Mouse (Mus musculus) brain, embryonic 18.5 days (tissue): ENCODE results near the gene Nphs1.
A peak's percentile ranks its signal among the peaks of the same experiment; 100 is the strongest.

Source experiments
- DNase-seq: peaks from one replicate; pipeline ENCODE4 v3.0.0-alpha.2; 2012; ENCODE audit warnings: low read depth, low spot score

The Nphs1 gene

GRCm38 (mm10) chr7:30457629-30458330 is at the start of gene Nphs1, which contains the start of gene Kirrel2:
Nphs1 (plus strand) TSS chr7:30458315.
Kirrel2 (minus strand) TSS chr7:30457690.
- no peak for DNase-seq

DNA sequence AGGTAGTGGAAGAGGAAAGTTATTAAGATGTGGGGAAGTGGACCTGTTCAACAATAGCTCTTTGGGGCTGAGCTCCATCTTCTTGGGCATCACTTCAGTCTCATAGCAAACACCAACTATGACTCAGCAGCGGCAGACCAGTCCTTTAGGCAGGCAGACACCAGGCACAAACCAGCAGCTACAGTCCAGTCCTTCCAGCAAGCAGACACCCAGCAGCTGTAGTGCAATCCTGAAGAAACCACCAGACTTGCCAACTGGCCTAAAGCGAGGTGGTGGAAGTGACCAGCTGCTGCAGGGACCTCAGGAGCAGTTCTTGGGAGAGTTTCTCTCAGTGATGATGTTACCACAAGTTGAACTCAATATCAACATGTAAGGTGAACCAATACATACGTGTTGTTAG is 49.5 kb upstream of the Nphs1 start:
- DNase-seq: no peak

DNA sequence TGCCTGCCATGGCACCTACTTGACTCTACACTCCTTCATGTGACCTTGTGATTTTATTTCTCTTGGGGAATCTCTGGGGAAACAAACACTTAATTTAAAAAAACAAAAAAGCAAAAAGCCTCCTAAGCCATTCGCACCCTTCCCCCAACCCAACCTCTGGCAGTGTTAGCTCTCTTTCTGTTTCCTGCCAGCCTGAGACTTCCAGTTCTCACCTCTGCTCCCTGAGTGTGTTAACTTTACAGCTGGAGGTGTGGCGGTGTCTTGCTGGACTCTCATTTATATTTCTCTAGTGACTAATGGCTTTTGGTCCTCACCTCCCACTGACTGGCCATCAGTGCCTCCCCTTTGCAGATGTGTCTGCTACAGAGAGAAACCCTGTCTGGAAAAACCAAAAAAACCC is 48.3 kb upstream of the Nphs1 start:
- DNase-seq: no peak

DNA sequence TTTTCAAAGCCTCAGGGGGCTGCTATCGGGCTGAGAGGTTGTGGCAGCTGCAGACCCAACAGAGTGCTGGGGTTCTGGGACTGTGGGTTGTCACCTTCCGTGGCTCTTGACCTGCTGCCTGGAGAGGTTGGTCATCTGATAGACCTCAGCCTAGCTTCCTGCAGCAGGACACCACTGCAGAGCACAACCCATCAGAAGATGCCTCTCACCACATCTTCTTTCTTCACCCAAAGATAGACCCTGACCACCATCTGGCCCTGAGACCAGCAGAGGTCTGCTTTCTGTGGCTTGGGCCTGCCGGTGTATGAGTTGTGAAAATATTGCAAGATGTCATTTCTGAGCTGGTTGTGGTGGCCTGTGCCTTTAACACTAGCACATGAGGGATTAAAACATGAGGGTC is 47.1 kb upstream of the Nphs1 start:
- DNase-seq: no peak

GRCm38 (mm10) chr7:30412735-30413147 is 45.4 kb upstream of the Nphs1 start:
- no peak for DNase-seq

DNA sequence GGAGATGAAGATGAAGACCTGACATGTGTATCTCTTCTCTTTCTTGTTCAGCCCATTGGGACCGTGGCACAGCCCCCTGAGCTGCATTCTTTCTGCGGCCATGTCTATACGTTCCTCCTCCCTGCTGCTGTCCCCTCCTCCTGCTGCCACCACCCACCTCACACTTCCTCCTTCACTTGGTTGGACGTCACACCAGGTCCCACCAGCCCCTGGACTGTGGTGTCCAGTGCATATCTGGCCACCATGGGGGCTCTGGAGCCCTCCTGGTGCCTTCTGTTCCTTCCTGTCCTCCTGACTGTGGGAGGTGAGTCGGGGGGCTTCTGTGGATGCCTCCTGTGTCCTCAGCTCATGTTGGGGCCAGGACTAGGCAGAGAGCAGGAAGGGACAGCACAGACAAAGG is 44.5 kb upstream of the Nphs1 start, which contains the start of gene Tyrobp:
Gene Tyrobp (plus strand): TSS at position 165 of the 400 bp plus-strand sequence.
- DNase-seq: no peak

DNA sequence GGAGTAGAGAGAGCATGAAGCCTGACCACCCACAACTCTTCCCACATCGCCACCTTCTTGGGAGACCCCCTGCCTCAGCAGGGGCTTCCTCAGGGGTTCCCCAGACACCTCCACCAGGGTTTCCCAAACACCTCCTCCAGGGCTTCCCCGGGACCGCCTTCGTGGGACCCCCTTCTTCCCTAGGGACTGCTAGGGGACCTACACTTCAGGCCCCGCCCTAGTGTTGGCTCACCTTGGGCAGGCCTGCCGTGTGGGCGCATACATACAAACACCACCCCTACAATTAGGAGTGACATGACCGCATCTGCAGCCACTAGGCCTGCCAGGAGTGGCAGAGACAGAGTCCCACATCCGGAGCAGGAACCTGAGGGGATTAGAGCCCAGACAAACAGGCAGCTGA is 40.3 kb upstream of the Nphs1 start:
- DNase-seq: no peak

DNA sequence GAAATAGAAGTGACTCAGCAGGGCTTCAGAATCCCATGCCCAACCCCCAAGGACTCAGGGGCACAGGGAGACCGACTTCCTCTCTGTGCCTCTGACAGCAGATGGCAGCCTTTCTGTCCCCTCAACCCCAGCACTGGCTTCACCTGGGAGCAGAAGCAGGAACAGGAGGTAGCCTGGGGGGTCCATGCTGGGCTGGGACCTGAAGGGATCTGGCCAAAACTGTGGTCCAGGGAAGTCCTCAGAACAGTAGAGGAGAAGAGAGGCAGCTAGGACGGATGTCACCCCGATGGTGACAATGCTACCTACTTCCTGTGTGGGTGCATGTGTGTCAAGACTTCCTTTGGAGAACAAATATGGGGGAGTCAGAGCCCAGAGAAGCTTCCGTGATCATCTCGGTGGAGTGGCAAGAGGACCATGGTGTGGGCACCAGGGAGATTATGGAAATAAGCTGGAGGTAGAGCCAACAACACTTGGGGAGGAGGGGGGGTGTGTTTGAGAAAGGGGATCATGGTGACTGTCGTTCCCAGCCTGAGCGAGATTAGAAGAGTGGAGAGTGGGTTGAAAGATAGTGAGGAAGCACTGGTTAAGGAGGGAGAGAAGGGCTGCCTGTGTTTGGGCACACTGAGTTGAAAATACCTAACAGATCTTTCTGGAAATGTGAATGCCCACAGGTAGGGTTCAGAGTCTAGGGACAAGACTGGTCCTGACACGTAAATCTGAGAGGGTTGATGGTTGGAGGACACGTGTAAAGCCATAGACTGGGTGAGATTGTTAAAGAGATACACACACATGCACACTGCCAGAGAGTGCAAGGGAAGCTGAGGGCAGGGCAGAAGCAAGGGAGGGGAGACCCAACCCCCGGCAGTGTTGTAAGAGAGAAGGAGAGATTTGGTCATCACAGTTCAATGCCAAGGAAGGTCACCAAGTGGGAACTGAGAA is 38.3 kb upstream of the Nphs1 start, which contains the start of gene Hcst:
Gene Hcst (minus strand): TSS at position 294 of the 939 bp plus-strand sequence.
- no peak for DNase-seq

- no peak for DNase-seq
These were observed 37.4 kb upstream of the Nphs1 start for GRCm38 (mm10) chr7:30420673-30421072.

- DNase-seq: no peak
These were observed 36.8 kb upstream of the Nphs1 start, which contains the start of gene Nfkbid for GRCm38 (mm10) chr7:30421175-30421889. Nfkbid (plus strand) TSS chr7:30421732.

DNA sequence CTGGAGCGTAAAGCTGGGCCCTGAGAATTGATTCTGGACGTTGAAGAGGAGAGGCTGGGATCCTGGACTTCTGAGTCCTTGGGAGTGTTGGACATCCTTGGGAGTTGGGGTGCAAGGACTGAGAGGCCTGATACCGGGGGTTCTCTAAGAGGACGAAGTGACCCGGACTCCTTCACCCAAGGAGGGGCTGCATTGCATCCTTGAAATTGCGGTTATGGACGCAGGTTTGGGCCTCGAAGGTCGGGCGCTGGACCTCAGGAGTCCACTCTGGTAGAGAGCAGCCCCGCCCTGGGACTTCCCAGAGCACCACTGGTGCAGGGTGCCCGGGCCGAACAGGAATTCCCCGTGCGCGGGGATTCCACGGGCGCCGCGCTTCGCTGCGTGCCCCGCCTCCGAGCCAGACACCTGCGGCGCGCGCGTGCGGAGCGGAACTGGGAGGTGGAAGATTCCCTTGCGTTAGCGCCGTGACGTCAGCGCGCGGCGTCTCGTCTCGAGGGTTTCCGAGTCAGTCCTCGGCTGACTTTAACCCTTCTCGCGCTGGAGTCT is 36.2 kb upstream of the Nphs1 start:
- DNase-seq: peak; percentile 83

GRCm38 (mm10) chr7:30422560-30422959 is 35.6 kb upstream of the Nphs1 start:
- DNase-seq: no peak

DNA sequence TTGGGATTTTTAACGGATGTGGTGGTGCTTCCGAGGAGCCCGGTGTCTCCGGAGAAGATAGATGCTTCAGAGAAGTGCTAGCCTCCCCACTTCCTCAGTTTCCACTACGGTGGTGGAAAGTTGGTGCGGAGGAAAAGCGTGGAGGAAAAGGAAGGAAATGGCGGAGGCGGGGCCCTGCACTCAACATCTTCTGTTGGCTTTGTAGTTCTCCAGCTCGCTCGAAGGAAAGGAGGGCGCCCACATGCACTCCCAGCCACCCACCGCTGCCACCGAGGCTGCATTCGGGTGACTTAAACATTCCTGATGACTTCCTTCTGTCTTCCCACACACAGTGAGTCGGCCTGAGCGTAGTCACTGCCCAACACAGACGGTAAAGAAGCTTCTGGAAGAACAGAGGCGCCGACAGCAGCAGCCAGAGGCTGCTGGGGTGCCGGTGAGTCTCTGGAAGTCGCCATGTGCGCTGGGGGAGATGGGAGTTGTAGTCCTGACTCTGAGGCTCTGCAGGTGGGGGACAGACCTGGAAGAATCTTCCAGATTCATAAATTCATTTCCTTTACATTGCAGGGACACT is 35.0 kb upstream of the Nphs1 start:
- DNase-seq: no peak

- DNase-seq: no peak
These were observed 28.8 kb upstream of the Nphs1 start for GRCm38 (mm10) chr7:30429327-30429726.

- no peak for DNase-seq
These were observed 27.9 kb upstream of the Nphs1 start for GRCm38 (mm10) chr7:30430191-30430590.

DNA sequence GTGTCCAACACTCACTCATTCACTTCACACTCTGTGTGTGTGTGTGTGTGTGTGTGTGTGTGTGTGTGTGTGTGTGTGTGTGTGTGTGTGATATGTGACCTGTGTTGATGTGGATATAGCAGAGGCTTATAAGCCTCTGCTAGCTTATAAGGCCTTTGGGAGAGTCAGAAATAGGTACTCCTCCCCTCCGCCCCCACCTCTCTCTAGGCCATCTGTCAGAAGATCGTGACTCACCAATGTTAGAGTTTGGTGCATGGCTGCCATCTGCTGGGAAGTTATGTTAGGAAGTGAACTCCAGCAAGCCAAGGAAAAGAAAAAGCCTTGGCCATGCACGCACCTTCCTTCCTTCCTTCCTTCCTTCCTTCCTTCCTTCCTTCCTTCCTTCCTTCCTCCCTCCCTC is 26.3 kb upstream of the Nphs1 start:
- peak; percentile 75 for DNase-seq

DNA sequence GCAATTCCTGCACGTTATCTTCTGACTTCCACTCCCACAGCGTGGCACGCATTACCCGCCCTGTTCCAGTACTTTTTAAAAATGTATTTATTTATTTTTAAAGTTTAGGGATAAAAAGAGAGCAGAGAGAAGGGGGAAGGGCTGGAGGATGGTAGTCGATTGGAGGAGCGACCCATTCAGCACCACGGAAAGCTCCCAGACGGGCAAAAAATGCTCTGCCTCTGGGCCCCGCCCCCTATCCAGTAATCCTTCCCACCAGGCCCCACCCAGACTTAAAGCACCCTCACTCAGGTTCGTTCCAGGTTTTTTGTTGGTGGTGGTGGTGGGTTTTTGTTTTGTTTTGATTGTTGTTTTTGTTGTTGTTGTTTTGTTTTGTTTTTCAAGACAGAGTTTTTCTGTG is 23.9 kb upstream of the Nphs1 start:
- no peak for DNase-seq

DNA sequence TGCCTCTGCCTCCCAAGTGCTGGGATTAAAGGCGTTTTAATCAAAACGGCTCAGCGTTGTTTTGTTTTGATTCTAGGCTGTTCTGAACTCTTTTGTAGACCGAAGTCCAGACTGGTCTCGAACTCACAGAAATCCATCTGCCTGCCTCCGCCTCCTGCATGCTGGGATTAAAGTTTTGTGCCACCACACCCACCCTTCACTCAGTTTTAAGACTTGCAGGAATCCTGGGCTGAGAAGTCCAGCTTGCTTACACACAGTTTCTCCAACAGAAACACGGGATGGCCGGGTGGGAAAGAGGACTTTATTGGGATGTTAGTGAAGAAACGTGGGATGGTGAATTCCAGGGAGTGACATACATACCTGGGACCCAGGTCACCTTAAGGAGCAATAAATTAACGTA is 23.4 kb upstream of the Nphs1 start:
- no peak for DNase-seq

- no peak for DNase-seq
These were observed 23.0 kb upstream of the Nphs1 start for GRCm38 (mm10) chr7:30435156-30435555.

GRCm38 (mm10) chr7:30436879-30437278 is 21.2 kb upstream of the Nphs1 start:
- no peak for DNase-seq

- no peak for DNase-seq
These were observed 18.4 kb upstream of the Nphs1 start for GRCm38 (mm10) chr7:30439734-30440133.
